Mouse (Mus musculus) ES-E14 (cell line): ENCODE results near the gene Dpf3. TPM values are rescaled to one million over a fixed set of nuclear protein-coding genes. Genes with fewer than 3 reads are reported as not detected.

Source experiments
- DNase-seq: peaks from one replicate; pipeline ENCODE4 v3.0.0-alpha.2; 2013; ENCODE audit warnings: low read depth, low spot score
- H3K27ac ChIP-seq: 2 replicates; pipeline ENCODE4 v1.5.1; 2012; ENCODE audit warnings: low read depth, mild to moderate bottlenecking, low read length, moderate library complexity, mixed read lengths; ENCODE audit not compliant: poor library complexity, insufficient read depth, severe bottlenecking
- H3K36me3 ChIP-seq: 2 replicates; pipeline ENCODE4 v1.6.1; 2012; ENCODE audit warnings: mild to moderate bottlenecking, low read length, moderate library complexity, mixed read lengths; ENCODE audit not compliant: control insufficient read depth, poor library complexity, insufficient read depth, severe bottlenecking
- H3K4me1 ChIP-seq, 2 experiments: fragments of 150-350 bp in 1 of 2; sonication (generic) in 1 of 2; 2 replicates each; pipeline ENCODE4 v1.6.1; 2012; ENCODE audit warnings: low read length in 2 of 2, mild to moderate bottlenecking in 1 of 2, mixed read lengths in 1 of 2; ENCODE audit not compliant: control insufficient read depth in 2 of 2, insufficient read depth in 2 of 2, poor library complexity in 1 of 2
- H3K4me3 ChIP-seq, 2 experiments: fragments of 150-350 bp in 1 of 2; sonication (generic) in 1 of 2; 2 replicates each; pipeline ENCODE4 v1.5.1; 2012; ENCODE audit warnings: low read length in 2 of 2, low read depth in 1 of 2, mild to moderate bottlenecking in 1 of 2, mixed read lengths in 1 of 2; ENCODE audit not compliant: insufficient read depth in 1 of 2, poor library complexity in 1 of 2, severe bottlenecking in 1 of 2
- H3K9ac ChIP-seq: 2 replicates; pipeline ENCODE4 v1.6.1; 2012; ENCODE audit warnings: low read depth, mild to moderate bottlenecking, low read length, mixed read lengths; ENCODE audit not compliant: poor library complexity, insufficient read depth, severe bottlenecking
- H3K9me3 ChIP-seq: fragments of 150-350 bp; sonication (generic); 2 replicates; pipeline ENCODE4 v1.6.1; 2012; ENCODE audit warnings: low read depth, mild to moderate bottlenecking, low read length; ENCODE audit not compliant: control insufficient read depth, insufficient read depth
- CHD2 ChIP-seq: IDR thresholded peaks from 2 replicates; pipeline ENCODE4 v1.6.1; 2014; ENCODE audit warnings: mild to moderate bottlenecking, low read depth, low read length, inconsistent platforms
- HCFC1 ChIP-seq: IDR thresholded peaks from 2 replicates; pipeline ENCODE4 v1.6.1; 2012; ENCODE audit warnings: low read length, inconsistent platforms, borderline replicate concordance; ENCODE audit not compliant: insufficient read depth
- MAFK ChIP-seq: IDR thresholded peaks from 2 replicates; pipeline ENCODE4 v1.6.1; 2014; ENCODE audit warnings: mild to moderate bottlenecking, low read depth, low read length, inconsistent platforms; ENCODE audit not compliant: insufficient read depth
- ZC3H11A ChIP-seq: IDR thresholded peaks from 2 replicates; pipeline ENCODE4 v1.6.1; 2012; ENCODE audit warnings: low read depth, mild to moderate bottlenecking, inconsistent platforms, low read length, borderline replicate concordance
- ZNF384 ChIP-seq: IDR thresholded peaks from 2 replicates; pipeline ENCODE4 v1.6.1; 2012; ENCODE audit warnings: low read depth, low read length, inconsistent platforms
- in situ Hi-C, 2 experiments: fragments of 600-800 bp; cut with MboI; formaldehyde crosslinking; loops; one replicate each; pipeline ENCODE4 v1.15.1; 2025; ENCODE audit warnings: low sequenced_read_pairs in 2 of 2, inconsistent platforms in 1 of 2; ENCODE audit not compliant: unreplicated experiment in 2 of 2
- total RNA-seq: library from RNA; depleted of rRNA; stranded (reverse); fragments of 300-350 nt; gene quantifications from 2 replicates; pipeline ENCODE4 v1.2.3, GENCODE M21; 2012

Gene Dpf3
- total RNA-seq, 1 experiment: 1.4 TPM

- in situ Hi-C loops: no loop called here
- Histone ChIP-seq H3K9me3 (no peaks in the 10 kb centered on the region), H3K4me3 (no peak overlapping the region), H3K27ac (no peak overlapping the region), H3K9ac (no peak overlapping the region), H3K4me1 (no peaks in the 10 kb centered on the region), H3K36me3 (no peaks in the 10 kb centered on the region)
- TF ChIP-seq ZNF384 (no peak), HCFC1 (no peak), CHD2 (no peak)
- no peak for DNase-seq
Observed at GRCm38 (mm10) chr12:83291915-83292314, 195.6 kb downstream of the Dpf3 start.

GRCm38 (mm10) chr12:83286496-83287492 is 200.7 kb downstream of the Dpf3 start:
- Histone ChIP-seq H3K4me3 (no peak overlapping the region), H3K9me3 (no peaks in the 10 kb centered on the region)
- TF ChIP-seq ZNF384: no peak
- TF ChIP-seq ZC3H11A: no peak

GRCm38 (mm10) chr12:83283591-83284320 is 203.8 kb downstream of the Dpf3 start:
- Histone ChIP-seq H3K27ac (no peak overlapping the region), H3K9ac (no peak overlapping the region)
- in situ Hi-C loops: no loop called here

More at GRCm38 (mm10) chr12:83286496-83287492, 200.7 kb downstream of the Dpf3 start:
- Histone ChIP-seq H3K27ac (no peak overlapping the region), H3K9ac (no peak overlapping the region; the same call in 1 of the 2 replicates), H3K4me1 (no peaks in the 10 kb centered on the region), H3K36me3 (no peaks in the 10 kb centered on the region)
- in situ Hi-C loops: no loop called here
- DNase-seq: no peak

GRCm38 (mm10) chr12:83277537-83278441 is 209.7 kb downstream of the Dpf3 start:
- TF ChIP-seq ZC3H11A (no peak), ZNF384 (no peak)
- no peak for DNase-seq
- H3K36me3 ChIP-seq: no peaks in the 10 kb centered on the region
- H3K4me3 ChIP-seq: no peak overlapping the region
- H3K9me3 ChIP-seq: no peaks in the 10 kb centered on the region
- no peak overlapping the region for H3K27ac ChIP-seq
- in situ Hi-C loops: no loop called here
- H3K4me1 ChIP-seq: no peaks in the 10 kb centered on the region
- H3K9ac ChIP-seq: no peak overlapping the region

More at GRCm38 (mm10) chr12:83283591-83284320, 203.8 kb downstream of the Dpf3 start:
- Histone ChIP-seq H3K9me3 (no peaks in the 10 kb centered on the region), H3K4me3 (no peak overlapping the region), H3K36me3 (no peaks in the 10 kb centered on the region), H3K4me1 (no peaks in the 10 kb centered on the region)
- DNase-seq: no peak
- TF ChIP-seq ZNF384: no peak
- TF ChIP-seq ZC3H11A: no peak
- TF ChIP-seq CHD2: no peak
- no peak for TF ChIP-seq MAFK
- TF ChIP-seq HCFC1: no peak
